In genomic region chr2:129245618-129246017, GRCm38 (mm10) we compare ENCODE assay signal across 15 mouse cellular contexts. TPM values are rescaled to one million over a fixed set of nuclear protein-coding genes. Genes with fewer than 3 reads are reported as not detected.
DNase-seq lines count a peak whose midpoint lies in the region; ATAC-seq and TF ChIP-seq lines count a peak whose summit lies in the region.
"Had no signal": no experiment of that assay in that cellular context is flagged by ENCODE, and none has a peak within 500 bp of the region (broad histone marks: within the 10 kb centered on the region; RNA-seq: fewer than 3 reads in every experiment).

No protein-coding gene starts in this region.

- 25% methylated on average over 5 of the region's 5 CpGs for WGBS in heart, embryonic 11.5 days (ENCODE audit: insufficient replicate concordance)
- 25% methylated on average over 5 of the region's 5 CpGs for WGBS in heart, embryonic 15.5 days
- 34% methylated on average over 5 of the region's 5 CpGs for WGBS in kidney, postnatal 0 days
- 59% methylated on average over 5 of the region's 5 CpGs for WGBS in hindbrain, embryonic 16.5 days

- ATAC-seq in heart, embryonic 11.5 days (replicated peaks; ENCODE audit: insufficient number of reproducible peaks, low FRiP score, low TSS enrichment), result no peak; the same call in 1 of the 2 replicates
- ATAC-seq in heart, embryonic 15.5 days (replicated peaks; ENCODE audit: insufficient number of reproducible peaks, insufficient read depth, low FRiP score, low read depth), result peak; percentile 41
- ATAC-seq in kidney, postnatal 0 days (replicated peaks; ENCODE audit: low FRiP score, low read depth), result peak; percentile 25; the same call in 1 of the 2 replicates
- no peak for ATAC-seq in inflammation-experienced regulatory T-cells, adult 6 months
- no peak for ATAC-seq in hindbrain, embryonic 16.5 days
- ATAC-seq: forebrain, embryonic 15.5 days; midbrain, embryonic 13.5 days; Patski had no signal

- no peaks in the 10 kb centered on the region for H3K36me3 ChIP-seq in heart, embryonic 11.5 days (ENCODE audit: control insufficient read depth, insufficient read depth, low read length)
- H3K36me3 ChIP-seq in E14TG2a.4 (ENCODE audit: insufficient read depth, low read length), result no peaks in the 10 kb centered on the region
- no peaks in the 10 kb centered on the region for H3K36me3 ChIP-seq in heart, embryonic 15.5 days
- no peaks in the 10 kb centered on the region for H3K36me3 ChIP-seq in kidney, postnatal 0 days (ENCODE audit: insufficient read depth, low read length)
- H3K36me3 ChIP-seq in hindbrain, embryonic 16.5 days (ENCODE audit: control insufficient read depth, insufficient read depth, low read length), result no peaks in the 10 kb centered on the region
- H3K36me3 ChIP-seq: embryonic facial prominence, embryonic 12.5 days; forebrain, embryonic 15.5 days; lung, embryonic 15.5 days; midbrain, embryonic 13.5 days; neural tube, embryonic 13.5 days had no signal

- H3K27ac ChIP-seq in heart, embryonic 11.5 days (ENCODE audit: low read depth, low read length), result no peak overlapping the region
- peak overlapping the region; percentile 11; the same call in 1 of the 2 replicates for H3K27ac ChIP-seq in heart, embryonic 15.5 days
- H3K27ac ChIP-seq in kidney, postnatal 0 days, result no peak overlapping the region
- H3K27ac ChIP-seq in hindbrain, embryonic 16.5 days (ENCODE audit: low read depth, low read length), result no peak overlapping the region
- H3K27ac ChIP-seq: embryonic facial prominence, embryonic 12.5 days; forebrain, embryonic 15.5 days; lung, embryonic 15.5 days; midbrain, embryonic 13.5 days; neural tube, embryonic 13.5 days had no signal

- peaks cover 27% of the 10 kb centered on the region for H3K4me1 ChIP-seq in heart, embryonic 11.5 days (ENCODE audit: control insufficient read depth, insufficient read depth, low read length)
- peaks cover 86% of the 10 kb centered on the region for H3K4me1 ChIP-seq in E14TG2a.4 (replicated peaks; ENCODE audit: low read depth, low read length)
- H3K4me1 ChIP-seq in heart, embryonic 15.5 days (replicated peaks), result peaks cover 26% of the 10 kb centered on the region
- H3K4me1 ChIP-seq in kidney, postnatal 0 days (replicated peaks; ENCODE audit: insufficient read depth, low read length), result no peaks in the 10 kb centered on the region
- H3K4me1 ChIP-seq in hindbrain, embryonic 16.5 days (ENCODE audit: control insufficient read depth, insufficient read depth, low read depth, low read length), result no peaks in the 10 kb centered on the region
- H3K4me1 ChIP-seq: forebrain, embryonic 15.5 days; midbrain, embryonic 13.5 days; neural tube, embryonic 13.5 days had no signal

- no peak overlapping the region for H3K9ac ChIP-seq in heart, embryonic 11.5 days (ENCODE audit: low read depth, low read length)
- no peak overlapping the region for H3K9ac ChIP-seq in heart, embryonic 15.5 days
- no peak overlapping the region for H3K9ac ChIP-seq in kidney, postnatal 0 days (ENCODE audit: low read depth, low read length)
- H3K9ac ChIP-seq in hindbrain, embryonic 16.5 days (ENCODE audit: low read depth, low read length), result no peak overlapping the region
- H3K9ac ChIP-seq: embryonic facial prominence, embryonic 12.5 days; forebrain, embryonic 15.5 days; lung, embryonic 15.5 days; midbrain, embryonic 13.5 days; neural tube, embryonic 13.5 days had no signal

- no peaks in the 10 kb centered on the region for H3K27me3 ChIP-seq in heart, embryonic 11.5 days (ENCODE audit: control insufficient read depth, insufficient read depth, low read length)
- H3K27me3 ChIP-seq in E14TG2a.4 (ENCODE audit: insufficient read depth, low read length), result no peaks in the 10 kb centered on the region
- no peaks in the 10 kb centered on the region for H3K27me3 ChIP-seq in heart, embryonic 15.5 days
- no peaks in the 10 kb centered on the region for H3K27me3 ChIP-seq in kidney, postnatal 0 days (ENCODE audit: insufficient read depth, low read length)
- no peaks in the 10 kb centered on the region for H3K27me3 ChIP-seq in hindbrain, embryonic 16.5 days (replicated peaks; ENCODE audit: control insufficient read depth, insufficient read depth, low read length)
- H3K27me3 ChIP-seq: embryonic facial prominence, embryonic 12.5 days; forebrain, embryonic 15.5 days; lung, embryonic 15.5 days; midbrain, embryonic 13.5 days; neural tube, embryonic 13.5 days; Patski had no signal

- TF ChIP-seq CTCF in E14TG2a.4 (conservative IDR thresholded peaks at IDR 0.05; ENCODE audit: low read length), result no peak
- no peak for TF ChIP-seq CTCF in kidney, postnatal 0 days (IDR thresholded peaks at IDR 0.05; ENCODE audit: low read depth)

- no peaks in the 10 kb centered on the region for H3K9me3 ChIP-seq in heart, embryonic 11.5 days (replicated peaks; ENCODE audit: control insufficient read depth, low read length)
- no peaks in the 10 kb centered on the region for H3K9me3 ChIP-seq in E14TG2a.4 (ENCODE audit: low read length)
- H3K9me3 ChIP-seq in heart, embryonic 15.5 days (replicated peaks), result no peaks in the 10 kb centered on the region
- no peaks in the 10 kb centered on the region for H3K9me3 ChIP-seq in kidney, postnatal 0 days (replicated peaks; ENCODE audit: low read length)
- no peaks in the 10 kb centered on the region for H3K9me3 ChIP-seq in hindbrain, embryonic 16.5 days (ENCODE audit: control insufficient read depth, low read length)
- H3K9me3 ChIP-seq: embryonic facial prominence, embryonic 12.5 days; forebrain, embryonic 15.5 days; lung, embryonic 15.5 days; midbrain, embryonic 13.5 days; neural tube, embryonic 13.5 days had no signal

- peak overlapping the region; percentile 4; the same call in 1 of the 2 replicates for H3K4me2 ChIP-seq in heart, embryonic 11.5 days
- peak overlapping the region; percentile 23; the same call in 1 of the 2 replicates for H3K4me2 ChIP-seq in heart, embryonic 15.5 days
- H3K4me2 ChIP-seq in kidney, postnatal 0 days (ENCODE audit: low read length), result no peak overlapping the region
- no peak overlapping the region for H3K4me2 ChIP-seq in hindbrain, embryonic 16.5 days (ENCODE audit: low read length)
- H3K4me2 ChIP-seq: embryonic facial prominence, embryonic 12.5 days; forebrain, embryonic 15.5 days; lung, embryonic 15.5 days; midbrain, embryonic 13.5 days; neural tube, embryonic 13.5 days had no signal

- intact Hi-C loops in gastrocnemius, postnatal 14 days (cut with DNase I; ENCODE audit: low total_unique reads), result no loop called here

- no peak overlapping the region for H3K4me3 ChIP-seq in heart, embryonic 11.5 days (ENCODE audit: low read depth, low read length)
- H3K4me3 ChIP-seq in E14TG2a.4 (replicated peaks; ENCODE audit: low read length), result 0 out of 2 replicates have a peak overlapping the region, but pooled peaks have one; percentile 10
- H3K4me3 ChIP-seq in heart, embryonic 15.5 days, result no peak overlapping the region
- no peak overlapping the region for H3K4me3 ChIP-seq in kidney, postnatal 0 days (replicated peaks; ENCODE audit: low read depth, low read length)
- H3K4me3 ChIP-seq in hindbrain, embryonic 16.5 days (ENCODE audit: low read length), result no peak overlapping the region
- H3K4me3 ChIP-seq: embryonic facial prominence, embryonic 12.5 days; forebrain, embryonic 15.5 days; lung, embryonic 15.5 days; midbrain, embryonic 13.5 days; neural tube, embryonic 13.5 days had no signal

- no peak for DNase-seq in heart, adult 18-20 months
- peak; percentile 12 for DNase-seq in kidney, postnatal 0 days (ENCODE audit: low spot score)
- DNase-seq in gastrocnemius, postnatal 14 days, result no peak
- DNase-seq: right cerebral cortex, postnatal 25 days had no signal

RNA-seq across cellular contexts. Expression of gene Slc20a1, which starts 47.1 kb away (rescaled TPM):
- polyA plus RNA-seq in heart, embryonic 11.5 days (2014; fragmentation: Nextera tagmentation; extraction: Ambion mirVana), result 46.9 and 49.3 TPM in 2 replicates
- total RNA-seq in heart, adult 18-20 months (2021), result 10 to 100 TPM; 12.4 to 13.9 TPM
- 16.3 and 17.9 TPM in 2 replicates for polyA plus RNA-seq in heart, embryonic 15.5 days (2015; fragmentation: Nextera tagmentation; extraction: Ambion mirVana)
- 12.4 and 15.2 TPM in 2 replicates for polyA plus RNA-seq in kidney, postnatal 0 days (2015; fragmentation: Nextera tagmentation; extraction: Ambion mirVana)
- 100 to 1,000 TPM in 1 of 3 experiments, 10 to 100 TPM in 2; 95.3 to 104 (median 98.9) TPM for polyA plus RNA-seq in inflammation-experienced regulatory T-cells, adult 6 months (2017; shearing (Covaris generic))
- 53.2 and 55.6 TPM in 2 replicates for polyA plus RNA-seq in hindbrain, embryonic 16.5 days (2015; fragmentation: Nextera tagmentation; extraction: Ambion mirVana)
- total RNA-seq in gastrocnemius, postnatal 14 days (2021), result 1 to 10 TPM; 4.5 to 5.1 TPM

RNA-seq across cellular contexts. Expression of gene Ckap2l, which starts 51.4 kb away (rescaled TPM):
- 59.9 and 67.0 TPM in 2 replicates for polyA plus RNA-seq in heart, embryonic 11.5 days (2014; fragmentation: Nextera tagmentation; extraction: Ambion mirVana)
- total RNA-seq in heart, adult 18-20 months (2021), result under 1 TPM; 0.39 to 0.42 TPM
- polyA plus RNA-seq in heart, embryonic 15.5 days (2015; fragmentation: Nextera tagmentation; extraction: Ambion mirVana), result 36.5 and 39.5 TPM in 2 replicates
- polyA plus RNA-seq in kidney, postnatal 0 days (2015; fragmentation: Nextera tagmentation; extraction: Ambion mirVana), result 22.8 and 22.9 TPM in 2 replicates
- 10 to 100 TPM in 1 of 3 experiments, 1 to 10 TPM in 2; 3.2 to 46.2 (median 5.8) TPM for polyA plus RNA-seq in inflammation-experienced regulatory T-cells, adult 6 months (2017; shearing (Covaris generic))
- 9.7 and 13.3 TPM in 2 replicates for polyA plus RNA-seq in hindbrain, embryonic 16.5 days (2015; fragmentation: Nextera tagmentation; extraction: Ambion mirVana)
- 1 to 10 TPM; 2.8 to 3.3 TPM for total RNA-seq in gastrocnemius, postnatal 14 days (2021)

Comparison
In these comparisons a context has a peak if more than half of its experiments do, and no peak if none do; other contexts are left out.
1. ATAC-seq: peak in heart, embryonic 15.5 days (single experiment) and kidney, postnatal 0 days (single experiment); none in heart, embryonic 11.5 days (single experiment), inflammation-experienced regulatory T-cells, adult 6 months (single experiment) and hindbrain, embryonic 16.5 days (single experiment).
2. H3K4me2 ChIP-seq: peak in heart, embryonic 11.5 days (single experiment) and heart, embryonic 15.5 days (single experiment); none in kidney, postnatal 0 days (single experiment) and hindbrain, embryonic 16.5 days (single experiment).